Mouse (Mus musculus) intestine, embryonic 16.5 days (tissue): ENCODE measurements around the gene Slc35b1. TPM values are rescaled to one million over a fixed set of nuclear protein-coding genes. Genes with fewer than 3 reads are reported as not detected.

Experiments used
- ATAC-seq: fragments of 200-750 bp; cut with Nextera tagmentation; 2 replicates; pipeline ENCODE4 v1.8.0; 2017; ENCODE audit warnings: moderate TSS enrichment, moderate library complexity
- H3K27ac ChIP-seq: fragments of 300-500 bp; sonication (generic); 2 replicates; pipeline ENCODE4 v1.5.1; 2014; ENCODE audit warnings: mild to moderate bottlenecking, low read length
- H3K27me3 ChIP-seq: fragments of 300-500 bp; sonication (generic); replicated peaks from 2 replicates; pipeline ENCODE4 v1.6.1; 2014; ENCODE audit warnings: low read length, control low read depth, mixed read lengths; ENCODE audit not compliant: control insufficient read depth, insufficient read depth
- H3K36me3 ChIP-seq: fragments of 300-500 bp; sonication (generic); 2 replicates; pipeline ENCODE4 v1.6.1; 2014; ENCODE audit warnings: low read length, control low read depth; ENCODE audit not compliant: control insufficient read depth, insufficient read depth
- H3K4me1 ChIP-seq: fragments of 300-500 bp; sonication (generic); 2 replicates; pipeline ENCODE4 v1.6.1; 2014; ENCODE audit warnings: low read length, control low read depth, mixed read lengths; ENCODE audit not compliant: control insufficient read depth, insufficient read depth
- H3K4me2 ChIP-seq: fragments of 300-500 bp; sonication (generic); 2 replicates; pipeline ENCODE4 v1.6.1; 2014; ENCODE audit warnings: low read depth, low read length, control low read depth
- H3K4me3 ChIP-seq: fragments of 300-500 bp; sonication (generic); 2 replicates; pipeline ENCODE4 v1.5.1; 2014; ENCODE audit warnings: mild to moderate bottlenecking, low read length
- H3K9ac ChIP-seq: fragments of 300-500 bp; sonication (generic); 2 replicates; pipeline ENCODE4 v1.6.1; 2014; ENCODE audit warnings: low read depth, low read length
- H3K9me3 ChIP-seq: fragments of 300-500 bp; sonication (generic); 2 replicates; pipeline ENCODE4 v1.6.1; 2016; ENCODE audit warnings: low read length, control low read depth; ENCODE audit not compliant: control insufficient read depth
- WGBS: fragments of 180-500 bp; shearing (Covaris S2); extraction: QIAGEN DNeasy Blood & Tissue Kit; methylation state at CpG from one replicate; pipeline ENCODE4 v1.1.7; 2014; 5-methylcytosine and 5-hydroxymethylcytosine counted together
- polyA plus RNA-seq: library from polyadenylated mRNA; unstranded; fragments of >200 nt; fragmentation: Nextera tagmentation; extraction: Ambion mirVana; gene quantifications from 2 replicates; pipeline ENCODE4 v1.2.1, GENCODE M21; 2015

The Slc35b1 gene
- polyA plus RNA-seq: 116 and 117 TPM in 2 replicates

DNA sequence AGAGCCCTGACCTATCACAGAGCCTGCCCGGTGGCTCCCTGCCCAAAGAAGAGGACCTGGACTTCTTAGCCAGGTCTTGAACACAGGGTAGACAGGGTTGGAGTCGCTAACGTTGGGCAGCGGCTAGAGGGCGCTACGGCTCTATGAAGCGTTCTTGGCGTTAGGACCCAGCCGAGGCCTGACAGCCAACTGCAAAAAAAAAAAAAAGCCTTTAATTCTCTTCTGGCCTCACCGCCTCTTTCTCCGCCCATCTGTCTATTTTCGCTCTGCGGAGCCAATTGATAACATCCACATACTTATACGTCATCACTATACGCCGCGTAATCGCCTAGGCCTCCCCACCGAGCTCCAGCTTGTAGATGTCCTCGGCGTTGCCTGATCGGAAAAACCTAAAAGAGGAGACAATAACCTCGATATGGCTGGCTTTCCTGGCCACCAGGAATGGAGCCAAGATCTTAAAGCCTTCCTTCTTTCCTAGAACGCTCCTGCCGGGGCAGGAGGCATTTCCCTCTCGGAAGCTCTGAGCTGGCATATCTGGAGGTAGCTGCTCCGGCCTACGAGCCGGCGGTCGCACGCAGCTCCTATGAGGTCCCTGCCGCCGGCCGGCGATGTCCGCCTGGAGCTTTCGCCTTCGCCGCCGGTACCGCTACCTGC lies at the start of gene Slc35b1:
Gene Slc35b1 (plus strand): TSS at position 374 of the 654 bp plus-strand sequence.
- H3K4me3 ChIP-seq: peak within 1 kb of the TSS; percentile 73
- peak within 1 kb of the TSS; percentile 76 for H3K9ac ChIP-seq
- H3K4me2 ChIP-seq: peak within 1 kb of the TSS; percentile 58
- peaks cover 7% of the 10 kb centered on the region; the same call in 1 of the 2 replicates for H3K36me3 ChIP-seq
- H3K27me3 ChIP-seq: no peaks in the 10 kb centered on the region
- H3K9me3 ChIP-seq: no peaks in the 10 kb centered on the region
- ATAC-seq: peak; percentile 95
- peaks cover 5% of the 10 kb centered on the region for H3K4me1 ChIP-seq
- WGBS: under 1% methylated on average over 42 of the region's 42 CpGs
- peak within 1 kb of the TSS; percentile 71 for H3K27ac ChIP-seq

- Histone ChIP-seq H3K4me2 (peak within 1 kb of the TSS; percentile 63), H3K4me1 (peaks cover 23% of the 10 kb centered on the region), H3K27ac (peak within 1 kb of the TSS; percentile 40; the same call in 1 of the 2 replicates), H3K4me3 (peak within 1 kb of the TSS; percentile 74), H3K36me3 (no peaks in the 10 kb centered on the region), H3K9ac (peak within 1 kb of the TSS; percentile 80), H3K27me3 (no peaks in the 10 kb centered on the region), H3K9me3 (no peaks in the 10 kb centered on the region)
- ATAC-seq: peak; percentile 97
- WGBS: under 1% methylated on average over 23 of the region's 27 CpGs
Measured at GRCm38 (mm10) chr11:95336568-95337128, 47.8 kb upstream of the Slc35b1 start, which contains the start of gene Fam117a. TSS of gene Fam117a (plus strand) at chr11:95337018.

DNA sequence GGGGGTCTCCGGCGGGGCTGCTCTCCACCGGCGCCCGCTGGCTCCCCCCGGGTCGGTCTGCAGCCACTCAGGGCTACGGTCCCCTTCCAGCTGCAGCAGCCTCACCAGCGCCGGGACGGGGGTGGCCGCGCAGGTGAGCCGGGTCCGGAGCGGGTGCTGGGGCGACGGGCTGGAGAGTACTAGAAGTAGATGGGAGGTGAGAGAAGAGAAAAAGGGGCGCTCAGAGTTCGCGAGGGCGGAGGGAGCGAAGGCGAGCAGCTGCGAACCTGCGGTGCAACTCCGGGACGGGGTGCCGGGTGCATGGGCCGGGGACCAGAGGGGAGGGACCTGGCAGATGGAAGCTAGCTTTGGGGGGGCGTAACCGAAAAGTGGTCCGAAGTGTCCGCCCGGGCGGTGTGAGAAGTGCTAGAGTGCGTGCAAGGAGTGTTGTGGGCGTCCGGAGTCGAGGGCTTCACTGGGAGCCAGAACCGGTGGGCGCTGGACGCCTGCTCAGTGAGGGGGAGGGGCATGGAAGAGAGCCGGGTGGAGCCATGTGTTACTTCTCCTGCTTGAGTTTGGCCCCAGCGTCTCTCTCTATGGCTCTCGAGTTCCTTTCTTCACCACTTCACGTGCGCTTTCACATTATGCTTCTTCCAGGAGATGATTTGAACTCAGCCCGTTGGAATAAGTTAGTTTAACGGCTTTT lies 47.2 kb upstream of the Slc35b1 start:
- peak overlapping the region; percentile 63 for H3K4me2 ChIP-seq
- H3K9ac ChIP-seq: peak overlapping the region; percentile 80
- peak; percentile 72 for ATAC-seq
- H3K27ac ChIP-seq: peak overlapping the region; percentile 40; the same call in 1 of the 2 replicates
- no peaks in the 10 kb centered on the region for H3K36me3 ChIP-seq
- H3K27me3 ChIP-seq: no peaks in the 10 kb centered on the region
- H3K4me1 ChIP-seq: peaks cover 23% of the 10 kb centered on the region
- under 1% methylated on average over 46 of the region's 50 CpGs for WGBS
- H3K4me3 ChIP-seq: peak overlapping the region; percentile 74
- H3K9me3 ChIP-seq: no peaks in the 10 kb centered on the region

- Histone ChIP-seq H3K9ac (peak overlapping the region; percentile 80), H3K27me3 (no peaks in the 10 kb centered on the region), H3K36me3 (no peaks in the 10 kb centered on the region), H3K27ac (no peak overlapping the region), H3K4me1 (peaks cover 23% of the 10 kb centered on the region), H3K4me3 (peak overlapping the region; percentile 74), H3K4me2 (peak overlapping the region; percentile 63), H3K9me3 (no peaks in the 10 kb centered on the region)
- no peak for ATAC-seq
- WGBS: 19% methylated on average over 9 of the region's 9 CpGs
Measured at GRCm38 (mm10) chr11:95337846-95338342, 46.6 kb upstream of the Slc35b1 start.

DNA sequence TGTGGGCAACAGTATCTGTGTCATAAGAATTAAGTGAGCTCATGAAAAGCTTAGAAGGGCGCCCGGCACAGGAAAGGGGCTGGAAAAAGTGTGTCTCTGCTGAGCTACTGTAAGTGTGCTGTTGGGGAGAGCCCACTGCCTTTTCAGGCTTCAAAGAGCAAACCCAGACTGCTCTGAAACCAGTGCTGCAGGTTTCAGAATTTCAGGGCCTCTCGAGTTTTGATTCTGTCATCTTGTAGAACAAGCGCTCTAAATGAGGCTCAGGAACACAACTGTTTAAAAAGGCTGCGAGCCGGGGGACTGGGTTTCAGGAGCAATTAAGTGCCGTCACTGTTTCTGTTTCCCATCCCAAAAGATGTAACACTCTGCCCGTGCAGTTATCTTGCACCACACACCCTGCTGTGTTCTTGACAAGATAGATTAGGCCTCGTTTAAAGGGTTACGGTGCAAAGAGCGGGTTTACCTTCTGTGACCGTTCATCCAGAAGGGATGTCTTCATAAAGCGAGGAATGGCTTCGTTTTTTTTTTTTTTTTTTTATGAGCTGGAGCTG lies 44.9 kb upstream of the Slc35b1 start:
- H3K4me2 ChIP-seq: peak overlapping the region; percentile 30; the same call in 1 of the 2 replicates
- peak overlapping the region; percentile 26; the same call in 1 of the 2 replicates for H3K27ac ChIP-seq
- H3K36me3 ChIP-seq: no peaks in the 10 kb centered on the region
- no peaks in the 10 kb centered on the region for H3K27me3 ChIP-seq
- no peaks in the 10 kb centered on the region for H3K9me3 ChIP-seq
- WGBS: 20% methylated on average over 14 of the region's 14 CpGs
- no peak overlapping the region; the same call in 1 of the 2 replicates for H3K9ac ChIP-seq
- no peak for ATAC-seq
- peak overlapping the region; percentile 13; the same call in 1 of the 2 replicates for H3K4me3 ChIP-seq
- H3K4me1 ChIP-seq: peaks cover 26% of the 10 kb centered on the region

DNA sequence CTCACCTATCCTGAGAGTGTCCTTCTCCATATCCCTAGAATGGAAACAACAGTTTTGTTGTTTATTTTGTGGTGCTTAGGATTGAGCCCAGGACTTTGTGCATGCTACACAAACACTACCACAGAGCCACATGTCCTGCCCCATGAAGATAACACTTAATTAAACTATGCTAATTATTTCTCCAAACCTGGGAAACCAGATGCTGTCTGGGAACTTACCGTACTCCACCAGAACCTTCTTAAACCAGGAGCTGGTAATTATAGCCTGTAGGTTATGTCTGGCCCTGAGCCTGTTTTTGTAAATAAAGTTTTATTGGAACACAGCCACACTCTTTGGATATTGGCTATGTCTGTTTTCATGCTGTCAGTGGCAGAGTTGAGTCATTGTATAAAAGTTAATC lies 44.2 kb upstream of the Slc35b1 start:
- Histone ChIP-seq H3K27me3 (no peaks in the 10 kb centered on the region), H3K9me3 (no peaks in the 10 kb centered on the region), H3K4me1 (peaks cover 31% of the 10 kb centered on the region), H3K4me3 (no peak overlapping the region), H3K27ac (no peak overlapping the region), H3K4me2 (no peak overlapping the region), H3K36me3 (no peaks in the 10 kb centered on the region), H3K9ac (no peak overlapping the region)
- 85% methylated on average over 1 of the region's 1 CpGs for WGBS
- ATAC-seq: no peak

GRCm38 (mm10) chr11:95340664-95341063 lies 43.8 kb upstream of the Slc35b1 start:
- H3K9me3 ChIP-seq: no peaks in the 10 kb centered on the region
- H3K4me2 ChIP-seq: no peak overlapping the region
- H3K9ac ChIP-seq: no peak overlapping the region
- H3K27ac ChIP-seq: no peak overlapping the region
- ATAC-seq: no peak
- no peaks in the 10 kb centered on the region for H3K27me3 ChIP-seq
- H3K36me3 ChIP-seq: no peaks in the 10 kb centered on the region
- no peak overlapping the region for H3K4me3 ChIP-seq
- H3K4me1 ChIP-seq: peaks cover 31% of the 10 kb centered on the region
- 58% methylated on average over 5 of the region's 5 CpGs for WGBS

DNA sequence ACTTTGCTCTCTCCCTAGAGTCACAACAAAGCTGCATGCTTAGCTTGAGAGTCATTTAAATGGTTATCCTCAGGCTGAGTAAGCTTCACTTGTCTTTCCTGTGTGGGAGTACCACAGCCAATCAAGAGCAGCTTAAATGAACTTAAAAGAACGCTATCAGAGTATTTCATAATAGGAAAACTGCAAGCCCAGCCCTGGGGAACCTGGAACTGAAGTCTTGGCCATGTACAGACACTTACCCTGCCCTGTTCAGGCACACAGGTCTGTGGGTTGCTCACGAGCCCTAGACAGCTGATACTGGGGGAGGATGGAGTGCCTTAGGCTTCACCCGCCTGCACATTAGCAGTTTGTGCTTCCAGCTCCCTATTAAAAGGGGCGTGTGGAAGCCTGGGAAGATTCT lies 41.3 kb upstream of the Slc35b1 start:
- WGBS: 74% methylated on average over 4 of the region's 4 CpGs
- no peaks in the 10 kb centered on the region for H3K9me3 ChIP-seq

DNA sequence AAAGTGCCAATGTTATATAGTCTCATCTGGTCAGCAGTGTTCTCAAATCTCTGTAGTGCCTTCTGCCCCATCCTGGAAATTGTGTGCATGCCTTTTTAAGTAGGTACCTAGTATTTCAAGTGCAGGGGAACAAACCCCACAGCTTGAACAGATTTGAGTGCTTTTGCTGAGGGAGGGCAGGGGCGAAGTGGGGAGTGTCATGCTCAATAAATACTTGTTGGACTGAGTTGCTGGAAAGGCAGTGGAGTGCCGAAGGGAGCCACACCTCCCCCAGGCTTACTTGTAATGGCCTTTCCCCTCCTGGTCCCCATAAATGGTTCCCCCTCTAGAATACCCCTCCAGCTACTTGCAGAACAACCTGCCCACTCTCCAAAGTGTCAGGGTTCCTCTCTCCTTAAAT lies 40.3 kb upstream of the Slc35b1 start:
- WGBS: 45% methylated on average over 2 of the region's 2 CpGs
- ATAC-seq: no peak
- H3K27ac ChIP-seq: no peak overlapping the region
- H3K9me3 ChIP-seq: no peaks in the 10 kb centered on the region
- no peak overlapping the region for H3K4me2 ChIP-seq
- H3K9ac ChIP-seq: no peak overlapping the region
- H3K36me3 ChIP-seq: no peaks in the 10 kb centered on the region; the same call in 1 of the 2 replicates
- H3K4me3 ChIP-seq: no peak overlapping the region
- H3K27me3 ChIP-seq: no peaks in the 10 kb centered on the region
- peaks cover 15% of the 10 kb centered on the region for H3K4me1 ChIP-seq

More for the DNA sequence above, 41.3 kb upstream of the Slc35b1 start:
- Histone ChIP-seq H3K4me3 (no peak overlapping the region), H3K4me1 (peaks cover 24% of the 10 kb centered on the region), H3K4me2 (no peak overlapping the region), H3K27me3 (no peaks in the 10 kb centered on the region), H3K36me3 (no peaks in the 10 kb centered on the region; the same call in 1 of the 2 replicates), H3K27ac (no peak overlapping the region), H3K9ac (no peak overlapping the region)
- no peak for ATAC-seq
